Mouse (Mus musculus): Measurements from ENCODE around the gene Ubr7. TPM values are rescaled to one million over a fixed set of nuclear protein-coding genes. Genes with fewer than 3 reads are reported as not detected.

The Ubr7 gene
- polyA plus RNA-seq, 1 experiment from 2014 or later = 45.8 TPM

DNA sequence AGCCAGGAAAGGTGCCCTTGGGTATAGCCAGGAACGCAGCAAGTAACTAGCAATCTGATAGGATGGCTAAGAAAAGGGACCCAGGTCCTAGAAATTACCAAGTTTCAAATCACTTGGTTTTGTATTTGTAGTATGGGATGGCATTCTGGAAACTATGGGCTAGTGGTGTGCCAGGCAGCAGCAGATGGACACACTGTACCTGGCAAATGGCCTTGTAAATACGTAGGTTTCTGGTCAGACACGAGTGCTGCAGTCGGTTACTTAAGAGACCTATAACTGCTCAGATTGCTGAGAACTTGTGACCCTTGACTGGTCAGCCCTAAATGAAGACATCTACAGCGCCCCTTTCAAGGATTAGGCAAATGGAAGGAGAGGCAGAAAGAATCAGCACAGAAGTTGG lies 20.4 kb downstream of the Ubr7 start:
- no peak overlapping the region for H3K27ac ChIP-seq (replicated peaks; ENCODE audit: low read depth, low read length)
- no peak for ATAC-seq (ENCODE audit: low read depth)
- H3K9ac ChIP-seq (ENCODE audit: low read depth, low read length) = no peak overlapping the region
- DNase-seq (ENCODE audit: low spot score) = no peak
- H3K4me2 ChIP-seq (ENCODE audit: low read depth, low read length) = no peak overlapping the region
- 88% methylated on average over 5 of the region's 5 CpGs for WGBS
- H3K27me3 ChIP-seq (replicated peaks; ENCODE audit: control insufficient read depth, insufficient read depth, low read length) = no peaks in the 10 kb centered on the region
- peaks cover 56% of the 10 kb centered on the region for H3K36me3 ChIP-seq (ENCODE audit: control insufficient read depth, insufficient read depth, low read length)
- H3K4me1 ChIP-seq (ENCODE audit: control insufficient read depth, insufficient read depth, low read length) = no peaks in the 10 kb centered on the region
- H3K9me3 ChIP-seq (ENCODE audit: control insufficient read depth, low read length) = no peaks in the 10 kb centered on the region
- H3K4me3 ChIP-seq (ENCODE audit: low read depth, low read length) = no peak overlapping the region

- WGBS = 48% methylated on average over 3 of the region's 3 CpGs
- Histone ChIP-seq H3K9ac (ENCODE audit: low read depth, low read length) (no peak overlapping the region), H3K4me2 (ENCODE audit: low read depth, low read length) (no peak overlapping the region), H3K4me3 (ENCODE audit: low read depth, low read length) (no peak overlapping the region), H3K27ac (replicated peaks; ENCODE audit: low read depth, low read length) (no peak overlapping the region), H3K36me3 (ENCODE audit: control insufficient read depth, insufficient read depth, low read length) (peaks cover 58% of the 10 kb centered on the region), H3K27me3 (replicated peaks; ENCODE audit: control insufficient read depth, insufficient read depth, low read length) (no peaks in the 10 kb centered on the region), H3K4me1 (ENCODE audit: control insufficient read depth, insufficient read depth, low read length) (no peaks in the 10 kb centered on the region), H3K9me3 (ENCODE audit: control insufficient read depth, low read length) (no peaks in the 10 kb centered on the region)
- DNase-seq (ENCODE audit: low spot score) (peak; percentile 28), ATAC-seq (ENCODE audit: low read depth) (no peak)
Measured at GRCm38 (mm10) chr12:102779452-102779851, 21.7 kb downstream of the Ubr7 start.

GRCm38 (mm10) chr12:102782841-102783240 lies 25.1 kb downstream of the Ubr7 start:
- ATAC-seq (ENCODE audit: low read depth) = no peak
- no peak overlapping the region for H3K4me2 ChIP-seq (ENCODE audit: low read depth, low read length)
- H3K9me3 ChIP-seq (ENCODE audit: control insufficient read depth, low read length) = no peaks in the 10 kb centered on the region
- no peak overlapping the region for H3K4me3 ChIP-seq (ENCODE audit: low read depth, low read length)
- H3K9ac ChIP-seq (ENCODE audit: low read depth, low read length) = no peak overlapping the region
- DNase-seq (ENCODE audit: low spot score) = no peak
- no peak overlapping the region for H3K27ac ChIP-seq (replicated peaks; ENCODE audit: low read depth, low read length)
- H3K27me3 ChIP-seq (replicated peaks; ENCODE audit: control insufficient read depth, insufficient read depth, low read length) = no peaks in the 10 kb centered on the region
- 87% methylated on average over 5 of the region's 5 CpGs for WGBS
- H3K4me1 ChIP-seq (ENCODE audit: control insufficient read depth, insufficient read depth, low read length) = no peaks in the 10 kb centered on the region
- peaks cover 63% of the 10 kb centered on the region for H3K36me3 ChIP-seq (ENCODE audit: control insufficient read depth, insufficient read depth, low read length)

DNA sequence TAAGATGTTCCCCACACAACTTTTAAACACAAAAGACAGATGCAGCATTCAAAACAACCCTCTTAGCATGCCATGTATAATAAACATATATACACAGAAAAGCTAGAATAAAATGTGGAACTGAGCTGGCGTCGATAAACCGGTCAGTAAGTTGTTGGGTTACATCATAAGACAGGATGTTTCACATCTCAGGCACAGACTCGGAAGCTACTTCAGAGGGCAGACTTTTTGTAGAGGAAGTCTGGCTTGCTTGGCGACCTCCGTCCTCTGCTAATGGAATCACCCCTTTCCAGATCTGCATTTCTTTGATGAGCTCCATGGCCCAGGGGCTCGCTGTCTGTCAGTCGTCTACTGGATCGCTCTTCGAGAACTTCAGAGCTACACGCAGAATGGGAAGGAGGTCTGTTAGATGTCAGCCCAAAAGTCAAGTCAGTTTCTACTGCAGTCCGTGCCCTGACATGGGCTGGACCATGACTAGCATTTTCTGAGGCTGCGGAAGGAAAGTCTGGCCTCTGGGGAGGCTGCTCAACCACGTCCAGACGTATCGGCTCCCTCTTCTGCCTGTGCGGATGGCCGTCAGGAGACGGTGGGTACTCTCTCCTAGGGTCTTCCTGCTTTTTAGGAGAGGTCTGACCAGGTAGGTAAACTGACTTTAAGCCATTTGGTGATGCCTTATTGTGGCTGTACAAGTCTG lies 27.3 kb downstream of the Ubr7 start:
- DNase-seq (ENCODE audit: low spot score) (no peak), ATAC-seq (ENCODE audit: low read depth) (no peak)
- H3K4me1 ChIP-seq (ENCODE audit: control insufficient read depth, insufficient read depth, low read length) = no peaks in the 10 kb centered on the region
- no peaks in the 10 kb centered on the region for H3K9me3 ChIP-seq (ENCODE audit: control insufficient read depth, low read length)
- H3K27me3 ChIP-seq (replicated peaks; ENCODE audit: control insufficient read depth, insufficient read depth, low read length) = no peaks in the 10 kb centered on the region
- 85% methylated on average over 19 of the region's 19 CpGs for WGBS
- peaks cover 77% of the 10 kb centered on the region for H3K36me3 ChIP-seq (ENCODE audit: control insufficient read depth, insufficient read depth, low read length)
- no peak overlapping the region for H3K4me3 ChIP-seq (ENCODE audit: low read depth, low read length)
- H3K27ac ChIP-seq (replicated peaks; ENCODE audit: low read depth, low read length) = no peak overlapping the region
- no peak overlapping the region for H3K4me2 ChIP-seq (ENCODE audit: low read depth, low read length)
- H3K9ac ChIP-seq (ENCODE audit: low read depth, low read length) = no peak overlapping the region

GRCm38 (mm10) chr12:102785593-102785985 lies 27.8 kb downstream of the Ubr7 start:
- no peak overlapping the region for H3K9ac ChIP-seq (ENCODE audit: low read depth, low read length)
- no peak overlapping the region for H3K4me2 ChIP-seq (ENCODE audit: low read depth, low read length)
- DNase-seq (ENCODE audit: low spot score) (no peak), ATAC-seq (ENCODE audit: low read depth) (no peak)
- 77% methylated on average over 5 of the region's 5 CpGs for WGBS
- no peak overlapping the region for H3K4me3 ChIP-seq (ENCODE audit: low read depth, low read length)
- peaks cover 83% of the 10 kb centered on the region for H3K36me3 ChIP-seq (ENCODE audit: control insufficient read depth, insufficient read depth, low read length)
- H3K4me1 ChIP-seq (ENCODE audit: control insufficient read depth, insufficient read depth, low read length) = no peaks in the 10 kb centered on the region
- H3K9me3 ChIP-seq (ENCODE audit: control insufficient read depth, low read length) = no peaks in the 10 kb centered on the region
- no peak overlapping the region for H3K27ac ChIP-seq (replicated peaks; ENCODE audit: low read depth, low read length)
- no peaks in the 10 kb centered on the region for H3K27me3 ChIP-seq (replicated peaks; ENCODE audit: control insufficient read depth, insufficient read depth, low read length)

GRCm38 (mm10) chr12:102787927-102788326 lies 30.2 kb downstream of the Ubr7 start:
- Histone ChIP-seq H3K36me3 (ENCODE audit: control insufficient read depth, insufficient read depth, low read length) (peaks cover 90% of the 10 kb centered on the region), H3K4me2 (ENCODE audit: low read depth, low read length) (no peak overlapping the region), H3K27ac (replicated peaks; ENCODE audit: low read depth, low read length) (no peak overlapping the region), H3K9ac (ENCODE audit: low read depth, low read length) (no peak overlapping the region), H3K27me3 (replicated peaks; ENCODE audit: control insufficient read depth, insufficient read depth, low read length) (no peaks in the 10 kb centered on the region), H3K4me1 (ENCODE audit: control insufficient read depth, insufficient read depth, low read length) (no peaks in the 10 kb centered on the region), H3K4me3 (ENCODE audit: low read depth, low read length) (no peak overlapping the region), H3K9me3 (ENCODE audit: control insufficient read depth, low read length) (no peaks in the 10 kb centered on the region)
- 90% methylated on average over 7 of the region's 7 CpGs for WGBS
- no peak for DNase-seq (ENCODE audit: low spot score)
- no peak for ATAC-seq (ENCODE audit: low read depth)

DNA sequence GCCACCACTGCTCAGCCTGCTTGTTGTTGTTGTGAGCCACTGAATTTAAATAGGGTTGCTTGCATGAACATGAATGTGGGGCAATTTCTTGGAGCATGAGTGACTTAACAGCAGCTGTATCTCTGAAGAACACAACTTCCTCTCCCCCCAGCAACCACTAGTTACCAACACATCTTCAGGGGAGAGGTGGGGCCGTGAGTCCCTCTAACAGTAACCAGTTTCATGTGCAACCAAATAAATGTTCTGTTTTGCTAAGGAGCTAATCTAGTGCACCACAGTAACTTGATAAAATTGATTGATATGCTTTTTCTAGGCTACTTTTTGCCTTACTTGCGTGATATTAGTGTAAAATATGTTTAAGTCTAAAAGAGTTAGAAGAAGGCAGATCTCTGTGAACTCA lies 41.8 kb downstream of the Ubr7 start:
- Histone ChIP-seq H3K9me3 (ENCODE audit: control insufficient read depth, low read length) (no peaks in the 10 kb centered on the region), H3K9ac (ENCODE audit: low read depth, low read length) (no peak overlapping the region), H3K36me3 (ENCODE audit: control insufficient read depth, insufficient read depth, low read length) (peaks cover 41% of the 10 kb centered on the region), H3K27ac (replicated peaks; ENCODE audit: low read depth, low read length) (no peak overlapping the region), H3K27me3 (replicated peaks; ENCODE audit: control insufficient read depth, insufficient read depth, low read length) (no peaks in the 10 kb centered on the region), H3K4me2 (ENCODE audit: low read depth, low read length) (no peak overlapping the region), H3K4me3 (ENCODE audit: low read depth, low read length) (no peak overlapping the region), H3K4me1 (ENCODE audit: control insufficient read depth, insufficient read depth, low read length) (no peaks in the 10 kb centered on the region)
- ATAC-seq (ENCODE audit: low read depth) (no peak), DNase-seq (ENCODE audit: low spot score) (no peak)
- WGBS = 81% methylated on average over 2 of the region's 2 CpGs

DNA sequence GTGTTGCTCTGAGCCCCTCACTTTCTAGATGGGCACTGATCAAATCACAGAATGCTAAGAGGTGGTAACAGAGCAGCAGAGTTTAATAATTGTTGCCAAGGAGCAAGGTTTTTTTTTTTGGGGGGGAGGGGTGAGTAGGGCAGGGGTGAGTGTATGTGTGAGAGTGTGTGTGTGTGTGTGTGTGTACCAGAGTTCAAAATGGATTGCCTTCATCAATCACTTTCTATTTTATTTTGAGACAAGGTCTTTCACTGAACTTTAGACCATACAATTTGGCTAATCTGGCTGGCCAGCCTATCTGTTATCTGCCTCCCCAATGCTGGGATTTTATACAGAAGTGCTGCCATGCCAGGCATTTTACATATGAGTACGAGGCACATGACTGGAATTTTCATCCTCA lies 57.1 kb downstream of the Ubr7 start:
- Histone ChIP-seq H3K27me3 (replicated peaks; ENCODE audit: control insufficient read depth, insufficient read depth, low read length) (no peaks in the 10 kb centered on the region), H3K4me1 (ENCODE audit: control insufficient read depth, insufficient read depth, low read length) (no peaks in the 10 kb centered on the region), H3K4me3 (ENCODE audit: low read depth, low read length) (no peak overlapping the region), H3K9ac (ENCODE audit: low read depth, low read length) (no peak overlapping the region), H3K36me3 (ENCODE audit: control insufficient read depth, insufficient read depth, low read length) (peaks cover 22% of the 10 kb centered on the region), H3K9me3 (ENCODE audit: control insufficient read depth, low read length) (no peaks in the 10 kb centered on the region), H3K4me2 (ENCODE audit: low read depth, low read length) (no peak overlapping the region), H3K27ac (replicated peaks; ENCODE audit: low read depth, low read length) (no peak overlapping the region)
- DNase-seq (ENCODE audit: low spot score) = no peak
- WGBS = 94% methylated on average over 1 of the region's 1 CpGs
- no peak for ATAC-seq (ENCODE audit: low read depth)

DNA sequence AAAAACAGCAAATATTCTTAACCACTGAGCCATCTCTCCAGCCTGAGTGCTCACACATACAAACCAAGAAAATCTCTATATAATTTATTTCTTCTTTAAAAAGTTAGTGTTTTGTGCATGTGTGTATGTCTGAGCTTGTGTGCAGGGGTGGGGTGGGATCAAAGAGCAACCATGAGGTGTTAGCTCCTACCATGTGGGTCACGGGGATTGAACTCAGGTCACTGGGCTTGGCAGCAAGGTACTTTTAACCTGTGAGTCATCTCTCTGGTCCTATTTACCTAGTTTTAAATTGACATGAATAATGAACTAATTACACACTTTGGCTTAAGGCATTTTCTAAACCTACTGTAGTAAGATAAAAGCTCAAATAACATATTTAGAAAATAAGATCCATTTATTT lies 68.6 kb downstream of the Ubr7 start:
- Histone ChIP-seq H3K4me3 (ENCODE audit: low read depth, low read length) (no peak overlapping the region), H3K36me3 (ENCODE audit: control insufficient read depth, insufficient read depth, low read length) (peaks cover 5% of the 10 kb centered on the region; the same call in 1 of the 2 replicates), H3K9me3 (ENCODE audit: control insufficient read depth, low read length) (no peaks in the 10 kb centered on the region), H3K9ac (ENCODE audit: low read depth, low read length) (no peak overlapping the region), H3K27me3 (replicated peaks; ENCODE audit: control insufficient read depth, insufficient read depth, low read length) (no peaks in the 10 kb centered on the region), H3K4me2 (ENCODE audit: low read depth, low read length) (no peak overlapping the region), H3K27ac (replicated peaks; ENCODE audit: low read depth, low read length) (no peak overlapping the region), H3K4me1 (ENCODE audit: control insufficient read depth, insufficient read depth, low read length) (no peaks in the 10 kb centered on the region)
- DNase-seq (ENCODE audit: low spot score) = no peak
- no peak for ATAC-seq (ENCODE audit: low read depth)
- WGBS = 97% methylated on average over 1 of the region's 1 CpGs

Data from embryonic facial prominence, embryonic 14.5 days (tissue).